In genomic region chr13:51466117-51466841, GRCm38 (mm10) we compare ENCODE assay signal across 27 mouse cellular contexts. TPM values are rescaled to one million over a fixed set of nuclear protein-coding genes. Genes with fewer than 3 reads are reported as not detected.
DNase-seq lines count a peak whose midpoint lies in the region; ATAC-seq lines count a peak whose summit lies in the region.
"Had no signal": no experiment of that assay in that cellular context is flagged by ENCODE, and none has a peak within 500 bp of the region (broad histone marks: within the 10 kb centered on the region; RNA-seq: fewer than 3 reads in every experiment).

No protein-coding gene starts in this region.

- DNase-seq in hindbrain, embryonic 14.5 days (ENCODE audit: low spot score) = no peak
- no peak for DNase-seq in hindbrain, embryonic 10.5 days (ENCODE audit: low spot score)
- DNase-seq in neural tube, embryonic 10.5 days (ENCODE audit: extremely low spot score, low spot score) = no peak
- DNase-seq in forelimb bud, embryonic 11.5 days (ENCODE audit: low read depth, low spot score) = peak; percentile 33
- DNase-seq in adrenal gland, adult 8-10 months = no peak
- DNase-seq in cerebellum, adult 9-11 months = no peak
- DNase-seq: adrenal gland, postnatal 36 days; cerebellum, adult 18-20 months; cerebellum, postnatal 14 days; gastrocnemius, postnatal 10 days; kidney, adult 9 months; kidney, postnatal 10 days; lung, postnatal 4 days; right cerebral cortex, postnatal 14 days had no signal

- no peak overlapping the region for H3K4me3 ChIP-seq in hindbrain, embryonic 14.5 days (replicated peaks; ENCODE audit: low read length)
- H3K4me3 ChIP-seq in hindbrain, embryonic 10.5 days = no peak overlapping the region
- no peak overlapping the region for H3K4me3 ChIP-seq in neural tube, embryonic 13.5 days
- H3K4me3 ChIP-seq: embryonic facial prominence, embryonic 13.5 days; erythroblast, embryonic 14.5 days; heart, embryonic 15.5 days; limb, embryonic 13.5 days; midbrain, embryonic 15.5 days; neural tube, embryonic 12.5 days; stomach, embryonic 15.5 days had no signal

- H3K4me1 ChIP-seq in hindbrain, embryonic 14.5 days (replicated peaks; ENCODE audit: control insufficient read depth, insufficient read depth, low read length) = 0 out of 2 replicates have a peak, but pooled peaks cover 3% of the 10 kb centered on the region
- no peaks in the 10 kb centered on the region for H3K4me1 ChIP-seq in hindbrain, embryonic 10.5 days (replicated peaks)
- H3K4me1 ChIP-seq in neural tube, embryonic 13.5 days (replicated peaks) = no peaks in the 10 kb centered on the region
- H3K4me1 ChIP-seq: heart, embryonic 15.5 days; midbrain, embryonic 15.5 days; neural tube, embryonic 12.5 days; stomach, embryonic 15.5 days had no signal

- peak; percentile 37; the same call in 1 of the 2 replicates for ATAC-seq in hindbrain, embryonic 14.5 days (ENCODE audit: low FRiP score)
- ATAC-seq in neural tube, embryonic 13.5 days (ENCODE audit: low read depth) = 0 out of 2 replicates have a peak, but pooled peaks have one; percentile 40
- ATAC-seq: CD4-positive, CD25-positive, alpha-beta regulatory T cell, adult 4 months; forebrain, embryonic 16.5 days; intestine, postnatal 0 days; lung, postnatal 0 days; midbrain, embryonic 15.5 days had no signal

- no peaks in the 10 kb centered on the region for H3K9me3 ChIP-seq in hindbrain, embryonic 14.5 days (ENCODE audit: control insufficient read depth, low read length)
- no peaks in the 10 kb centered on the region for H3K9me3 ChIP-seq in hindbrain, embryonic 10.5 days
- no peaks in the 10 kb centered on the region for H3K9me3 ChIP-seq in neural tube, embryonic 13.5 days
- H3K9me3 ChIP-seq: embryonic facial prominence, embryonic 13.5 days; heart, embryonic 15.5 days; limb, embryonic 13.5 days; midbrain, embryonic 15.5 days; neural tube, embryonic 12.5 days; stomach, embryonic 15.5 days had no signal

- 56% methylated on average over 14 of the region's 14 CpGs for WGBS in hindbrain, embryonic 14.5 days
- WGBS in hindbrain, embryonic 10.5 days = 72% methylated on average over 14 of the region's 14 CpGs
- whole genome bisulfite sequencing in neural tube, embryonic 13.5 days = 72% methylated on average over 14 of the region's 14 CpGs

- H3K4me2 ChIP-seq in hindbrain, embryonic 14.5 days (replicated peaks) = no peak overlapping the region
- no peak overlapping the region for H3K4me2 ChIP-seq in neural tube, embryonic 13.5 days
- H3K4me2 ChIP-seq: embryonic facial prominence, embryonic 13.5 days; heart, embryonic 15.5 days; limb, embryonic 13.5 days; liver, embryonic 11.5 days; midbrain, embryonic 15.5 days; neural tube, embryonic 12.5 days; stomach, embryonic 15.5 days had no signal

- no peak overlapping the region for H3K9ac ChIP-seq in hindbrain, embryonic 14.5 days
- H3K9ac ChIP-seq in neural tube, embryonic 13.5 days = no peak overlapping the region
- H3K9ac ChIP-seq: embryonic facial prominence, embryonic 13.5 days; heart, embryonic 15.5 days; limb, embryonic 13.5 days; midbrain, embryonic 15.5 days; neural tube, embryonic 12.5 days; stomach, embryonic 15.5 days had no signal

- H3K27ac ChIP-seq in hindbrain, embryonic 14.5 days = no peak overlapping the region
- no peak overlapping the region for H3K27ac ChIP-seq in hindbrain, embryonic 10.5 days
- no peak overlapping the region for H3K27ac ChIP-seq in neural tube, embryonic 13.5 days (replicated peaks)
- H3K27ac ChIP-seq: embryonic facial prominence, embryonic 13.5 days; heart, embryonic 15.5 days; limb, embryonic 13.5 days; midbrain, embryonic 15.5 days; neural tube, embryonic 12.5 days; stomach, embryonic 15.5 days had no signal

- H3K36me3 ChIP-seq in hindbrain, embryonic 14.5 days (replicated peaks; ENCODE audit: control insufficient read depth, insufficient read depth) = no peaks in the 10 kb centered on the region
- no peaks in the 10 kb centered on the region for H3K36me3 ChIP-seq in hindbrain, embryonic 10.5 days
- no peaks in the 10 kb centered on the region for H3K36me3 ChIP-seq in neural tube, embryonic 13.5 days
- H3K36me3 ChIP-seq: embryonic facial prominence, embryonic 13.5 days; heart, embryonic 15.5 days; limb, embryonic 13.5 days; midbrain, embryonic 15.5 days; neural tube, embryonic 12.5 days; stomach, embryonic 15.5 days had no signal

- H3K27me3 ChIP-seq in hindbrain, embryonic 14.5 days (ENCODE audit: control insufficient read depth, insufficient read depth, low read length) = no peaks in the 10 kb centered on the region
- no peaks in the 10 kb centered on the region for H3K27me3 ChIP-seq in hindbrain, embryonic 10.5 days (ENCODE audit: insufficient read depth, poor library complexity, severe bottlenecking)
- H3K27me3 ChIP-seq in neural tube, embryonic 13.5 days = no peaks in the 10 kb centered on the region
- H3K27me3 ChIP-seq: embryonic facial prominence, embryonic 13.5 days; heart, embryonic 15.5 days; midbrain, embryonic 15.5 days; neural tube, embryonic 12.5 days; stomach, embryonic 15.5 days had no signal

RNA-seq across cellular contexts. Expression of gene S1pr3, which starts 57.8 kb away (rescaled TPM):
- 14.4 and 14.6 TPM in 2 replicates for polyA plus RNA-seq in hindbrain, embryonic 14.5 days (2014; fragmentation: Nextera tagmentation; extraction: Ambion mirVana)
- polyA plus RNA-seq in hindbrain, embryonic 10.5 days (2016; fragmentation: Nextera tagmentation; extraction: Ambion mirVana) = 48.0 and 50.6 TPM in 2 replicates
- 12.0 and 15.3 TPM in 2 replicates for polyA plus RNA-seq in neural tube, embryonic 13.5 days (2015; fragmentation: Nextera tagmentation; extraction: Ambion mirVana)
- total RNA-seq in adrenal gland, adult 8-10 months (2022) = 10 to 100 TPM; 11.2 to 20.9 (median 14.8) TPM
- polyA plus RNA-seq: CD4-positive, CD25-positive, alpha-beta regulatory T cell, adult 4 months had no signal
